Mouse (Mus musculus): Measurements from ENCODE around the gene Jsrp1. TPM values are rescaled to one million over a fixed set of nuclear protein-coding genes. Genes with fewer than 3 reads are reported as not detected.
A peak's percentile ranks its signal among the peaks of the same experiment; 100 is the strongest.

The Jsrp1 gene
- polyA plus RNA-seq, 1 experiment from 2014 or later, result 1.2 TPM

GRCm38 (mm10) chr10:80765746-80766145, 47.6 kb downstream of the Jsrp1 start:
- Histone ChIP-seq H3K36me3 (replicated peaks; ENCODE audit: control insufficient read depth, insufficient read depth, low read depth, low read length) (no peaks in the 10 kb centered on the region; the same call in 1 of the 2 replicates), H3K4me2 (ENCODE audit: low read depth, low read length) (no peak overlapping the region)
- no peak for ATAC-seq (replicated peaks; ENCODE audit: insufficient number of reproducible peaks, low FRiP score, low TSS enrichment, low read depth)

GRCm38 (mm10) chr10:80763502-80763901, 49.8 kb downstream of the Jsrp1 start:
- no peak overlapping the region for H3K4me3 ChIP-seq (ENCODE audit: low read depth, low read length)
- 97% methylated on average over 2 of the region's 2 CpGs for WGBS

More at GRCm38 (mm10) chr10:80765746-80766145, 47.6 kb downstream of the Jsrp1 start:
- Histone ChIP-seq H3K4me3 (ENCODE audit: low read depth, low read length) (no peak overlapping the region), H3K9ac (replicated peaks; ENCODE audit: low read length) (no peak overlapping the region), H3K9me3 (replicated peaks; ENCODE audit: control insufficient read depth, low read length) (no peaks in the 10 kb centered on the region), H3K4me1 (ENCODE audit: control insufficient read depth, insufficient read depth, low read length) (no peaks in the 10 kb centered on the region), H3K27ac (replicated peaks; ENCODE audit: low read depth, low read length) (no peak overlapping the region), H3K27me3 (ENCODE audit: control insufficient read depth, insufficient read depth, low read length) (no peaks in the 10 kb centered on the region)
- DNase-seq (ENCODE audit: low spot score), result no peak
- 74% methylated on average over 2 of the region's 2 CpGs for WGBS

GRCm38 (mm10) chr10:80761821-80762220, 51.5 kb downstream of the Jsrp1 start:
- ATAC-seq (replicated peaks; ENCODE audit: insufficient number of reproducible peaks, low FRiP score, low TSS enrichment, low read depth), result no peak
- DNase-seq (ENCODE audit: low spot score), result no peak
- Histone ChIP-seq H3K9ac (replicated peaks; ENCODE audit: low read length) (no peak overlapping the region), H3K36me3 (replicated peaks; ENCODE audit: control insufficient read depth, insufficient read depth, low read depth, low read length) (no peaks in the 10 kb centered on the region; the same call in 1 of the 2 replicates), H3K4me3 (ENCODE audit: low read depth, low read length) (no peak overlapping the region), H3K4me1 (ENCODE audit: control insufficient read depth, insufficient read depth, low read length) (peaks cover 5% of the 10 kb centered on the region), H3K9me3 (replicated peaks; ENCODE audit: control insufficient read depth, low read length) (no peaks in the 10 kb centered on the region), H3K4me2 (ENCODE audit: low read depth, low read length) (no peak overlapping the region), H3K27me3 (ENCODE audit: control insufficient read depth, insufficient read depth, low read length) (no peaks in the 10 kb centered on the region), H3K27ac (replicated peaks; ENCODE audit: low read depth, low read length) (no peak overlapping the region)
- 81% methylated on average over 3 of the region's 3 CpGs for WGBS

More at GRCm38 (mm10) chr10:80763502-80763901, 49.8 kb downstream of the Jsrp1 start:
- Histone ChIP-seq H3K27me3 (ENCODE audit: control insufficient read depth, insufficient read depth, low read length) (no peaks in the 10 kb centered on the region), H3K9ac (replicated peaks; ENCODE audit: low read length) (no peak overlapping the region), H3K4me2 (ENCODE audit: low read depth, low read length) (no peak overlapping the region), H3K27ac (replicated peaks; ENCODE audit: low read depth, low read length) (no peak overlapping the region), H3K36me3 (replicated peaks; ENCODE audit: control insufficient read depth, insufficient read depth, low read depth, low read length) (no peaks in the 10 kb centered on the region; the same call in 1 of the 2 replicates), H3K9me3 (replicated peaks; ENCODE audit: control insufficient read depth, low read length) (no peaks in the 10 kb centered on the region), H3K4me1 (ENCODE audit: control insufficient read depth, insufficient read depth, low read length) (peaks cover 2% of the 10 kb centered on the region; the same call in 1 of the 2 replicates)
- ATAC-seq (replicated peaks; ENCODE audit: insufficient number of reproducible peaks, low FRiP score, low TSS enrichment, low read depth), result no peak
- no peak for DNase-seq (ENCODE audit: low spot score)

- Histone ChIP-seq H3K4me1 (ENCODE audit: control insufficient read depth, insufficient read depth, low read length) (peaks cover 12% of the 10 kb centered on the region), H3K27ac (replicated peaks; ENCODE audit: low read depth, low read length) (no peak overlapping the region), H3K4me2 (ENCODE audit: low read depth, low read length) (no peak overlapping the region), H3K36me3 (replicated peaks; ENCODE audit: control insufficient read depth, insufficient read depth, low read depth, low read length) (no peaks in the 10 kb centered on the region; the same call in 1 of the 2 replicates), H3K9me3 (replicated peaks; ENCODE audit: control insufficient read depth, low read length) (no peaks in the 10 kb centered on the region), H3K4me3 (ENCODE audit: low read depth, low read length) (no peak overlapping the region), H3K9ac (replicated peaks; ENCODE audit: low read length) (no peak overlapping the region), H3K27me3 (ENCODE audit: control insufficient read depth, insufficient read depth, low read length) (no peaks in the 10 kb centered on the region)
- ATAC-seq (replicated peaks; ENCODE audit: insufficient number of reproducible peaks, low FRiP score, low TSS enrichment, low read depth) (no peak), DNase-seq (ENCODE audit: low spot score) (no peak)
- WGBS, result 89% methylated on average over 4 of the region's 4 CpGs
Observed at GRCm38 (mm10) chr10:80760596-80761524, 52.4 kb downstream of the Jsrp1 start.

- DNase-seq (ENCODE audit: low spot score) (no peak), ATAC-seq (replicated peaks; ENCODE audit: insufficient number of reproducible peaks, low FRiP score, low TSS enrichment, low read depth) (no peak)
- Histone ChIP-seq H3K27ac (replicated peaks; ENCODE audit: low read depth, low read length) (no peak overlapping the region), H3K9ac (replicated peaks; ENCODE audit: low read length) (no peak overlapping the region), H3K4me3 (ENCODE audit: low read depth, low read length) (no peak overlapping the region), H3K36me3 (replicated peaks; ENCODE audit: control insufficient read depth, insufficient read depth, low read depth, low read length) (no peaks in the 10 kb centered on the region), H3K4me2 (ENCODE audit: low read depth, low read length) (no peak overlapping the region), H3K4me1 (ENCODE audit: control insufficient read depth, insufficient read depth, low read length) (peaks cover 12% of the 10 kb centered on the region), H3K27me3 (ENCODE audit: control insufficient read depth, insufficient read depth, low read length) (no peaks in the 10 kb centered on the region), H3K9me3 (replicated peaks; ENCODE audit: control insufficient read depth, low read length) (no peaks in the 10 kb centered on the region)
- 81% methylated on average over 7 of the region's 7 CpGs for WGBS
Observed at GRCm38 (mm10) chr10:80758651-80759050, 54.6 kb downstream of the Jsrp1 start.

MicroRNA genes within 50 kb of the gene (microRNA counts, 519-probe panel; counts per million panel counts)
- microRNA mmu-miR-1982, result not detected

Small RNA genes within 50 kb of the gene (microRNA-seq; reads per million reads assigned to microRNA genes)
- gene Mir1982 (ENCODE audit: borderline number of aligned reads), result 10.8 reads per million, percentile 12 among the genes with 10 or more reads in this experiment

Other genes starting within 250 kb of the Jsrp1 start
- gene Klf16, start 236.2 kb downstream of the Jsrp1 start, polyA plus RNA-seq (2014; fragmentation: Nextera tagmentation; extraction: Ambion mirVana), result 4.5 and 5.5 TPM in 2 replicates
- gene Abhd17a, start 223.2 kb downstream of the Jsrp1 start, polyA plus RNA-seq (2014; fragmentation: Nextera tagmentation; extraction: Ambion mirVana), result 94.8 and 111 TPM in 2 replicates
- gene Scamp4, start 210.6 kb downstream of the Jsrp1 start, polyA plus RNA-seq (2014; fragmentation: Nextera tagmentation; extraction: Ambion mirVana), result 62.4 and 64.9 TPM in 2 replicates
- 5.7 and 5.8 TPM in 2 replicates for gene Adat3, start 210.6 kb downstream of the Jsrp1 start, polyA plus RNA-seq (2014; fragmentation: Nextera tagmentation; extraction: Ambion mirVana)
- 1.4 and 1.5 TPM in 2 replicates for gene Gm49322, start 207.5 kb downstream of the Jsrp1 start, polyA plus RNA-seq (2014; fragmentation: Nextera tagmentation; extraction: Ambion mirVana)
- 93.4 and 97.9 TPM in 2 replicates for gene Csnk1g2, start 190.7 kb downstream of the Jsrp1 start, polyA plus RNA-seq (2014; fragmentation: Nextera tagmentation; extraction: Ambion mirVana)
- 53.5 and 56.3 TPM in 2 replicates for gene Btbd2, start 156.4 kb downstream of the Jsrp1 start, polyA plus RNA-seq (2014; fragmentation: Nextera tagmentation; extraction: Ambion mirVana)
- 63.7 and 67.0 TPM in 2 replicates for gene Mknk2, start 135.4 kb downstream of the Jsrp1 start, polyA plus RNA-seq (2014; fragmentation: Nextera tagmentation; extraction: Ambion mirVana)
- 42.3 and 45.0 TPM in 2 replicates for gene Mob3a, start 111.5 kb downstream of the Jsrp1 start, polyA plus RNA-seq (2014; fragmentation: Nextera tagmentation; extraction: Ambion mirVana)
- gene Izumo4, start 111.3 kb downstream of the Jsrp1 start, polyA plus RNA-seq (2014; fragmentation: Nextera tagmentation; extraction: Ambion mirVana), result 4.8 and 7.6 TPM in 2 replicates
- gene Ap3d1, start 71.2 kb downstream of the Jsrp1 start, polyA plus RNA-seq (2014; fragmentation: Nextera tagmentation; extraction: Ambion mirVana), result 57.6 and 61.0 TPM in 2 replicates
- 13.8 and 16.6 TPM in 2 replicates for gene Dot1l, start 58.3 kb downstream of the Jsrp1 start, polyA plus RNA-seq (2014; fragmentation: Nextera tagmentation; extraction: Ambion mirVana)
- 92.6 and 93.9 TPM in 2 replicates for gene Sf3a2, start 15.3 kb downstream of the Jsrp1 start, polyA plus RNA-seq (2014; fragmentation: Nextera tagmentation; extraction: Ambion mirVana)
- gene Plekhj1, start 14.9 kb downstream of the Jsrp1 start, polyA plus RNA-seq (2014; fragmentation: Nextera tagmentation; extraction: Ambion mirVana), result 119 and 137 TPM in 2 replicates
- not detected in 2 replicates for gene Amh, start 8.3 kb downstream of the Jsrp1 start, polyA plus RNA-seq (2014; fragmentation: Nextera tagmentation; extraction: Ambion mirVana)
- gene Oaz1, start 13.2 kb upstream of the Jsrp1 start, polyA plus RNA-seq (2014; fragmentation: Nextera tagmentation; extraction: Ambion mirVana), result 1,818 and 1,942 TPM in 2 replicates
- gene Lingo3, start 30.5 kb upstream of the Jsrp1 start, polyA plus RNA-seq (2014; fragmentation: Nextera tagmentation; extraction: Ambion mirVana), result 0.49 and 0.67 TPM in 2 replicates
- gene Lsm7, start 41.7 kb upstream of the Jsrp1 start, polyA plus RNA-seq (2014; fragmentation: Nextera tagmentation; extraction: Ambion mirVana), result 282 and 329 TPM in 2 replicates
- 17.1 and 19.7 TPM in 2 replicates for gene Sppl2b, start 41.8 kb upstream of the Jsrp1 start, polyA plus RNA-seq (2014; fragmentation: Nextera tagmentation; extraction: Ambion mirVana)
- 0.06 TPM in 2 replicates for gene Tmprss9, start 58.4 kb upstream of the Jsrp1 start, polyA plus RNA-seq (2014; fragmentation: Nextera tagmentation; extraction: Ambion mirVana)
- gene Timm13, start 87.5 kb upstream of the Jsrp1 start, polyA plus RNA-seq (2014; fragmentation: Nextera tagmentation; extraction: Ambion mirVana), result 266 and 347 TPM in 2 replicates
- 18.4 and 19.4 TPM in 2 replicates for gene Lmnb2, start 104.7 kb upstream of the Jsrp1 start, polyA plus RNA-seq (2014; fragmentation: Nextera tagmentation; extraction: Ambion mirVana)
- 9.9 and 11.6 TPM in 2 replicates for gene Gadd45b, start 116.6 kb upstream of the Jsrp1 start, polyA plus RNA-seq (2014; fragmentation: Nextera tagmentation; extraction: Ambion mirVana)
- 4.8 and 5.4 TPM in 2 replicates for gene Gng7, start 201.4 kb upstream of the Jsrp1 start, polyA plus RNA-seq (2014; fragmentation: Nextera tagmentation; extraction: Ambion mirVana)
- 1.3 and 1.4 TPM in 2 replicates for gene Diras1, start 212.2 kb upstream of the Jsrp1 start, polyA plus RNA-seq (2014; fragmentation: Nextera tagmentation; extraction: Ambion mirVana)
- gene Slc39a3, start 223.9 kb upstream of the Jsrp1 start, polyA plus RNA-seq (2014; fragmentation: Nextera tagmentation; extraction: Ambion mirVana), result 6.7 and 7.2 TPM in 2 replicates
- gene Sgta, start 246.7 kb upstream of the Jsrp1 start, polyA plus RNA-seq (2014; fragmentation: Nextera tagmentation; extraction: Ambion mirVana), result 193 and 218 TPM in 2 replicates

All from embryonic facial prominence, embryonic 11.5 days (tissue).